Mouse (Mus musculus) CH12.LX (cell line): ENCODE measurements around the gene Dqx1.

Experiments
- CTCF ChIP-seq, 2 experiments: IDR thresholded peaks in 1 of 2; conservative IDR thresholded peaks in 1 of 2; 2 replicates each; pipeline ENCODE4 v1.5.1; 2011 to 2012; ENCODE audit warnings: low read depth in 2 of 2, low read length in 2 of 2, improper control_type of control experiment in 1 of 2, inconsistent platforms in 1 of 2, mild to moderate bottlenecking in 1 of 2, moderate library complexity in 1 of 2
- ETS1 ChIP-seq: conservative IDR thresholded peaks from 2 replicates; pipeline ENCODE4 v1.6.1; 2012; ENCODE audit warnings: low read depth, mild to moderate bottlenecking, inconsistent platforms, low read length, improper control_type of control experiment, moderate library complexity
- KAT2A ChIP-seq: IDR thresholded peaks from 2 replicates; pipeline ENCODE4 v1.6.1; 2012; ENCODE audit warnings: low read length, improper control_type of control experiment, inconsistent platforms; ENCODE audit not compliant: insufficient replicate concordance
- NRF1 ChIP-seq: IDR thresholded peaks from 2 replicates; pipeline ENCODE4 v1.6.1; 2014; ENCODE audit warnings: low read depth, mild to moderate bottlenecking, inconsistent platforms, low read length, improper control_type of control experiment, moderate library complexity
- POLR2A ChIP-seq: IDR thresholded peaks from 2 replicates; pipeline ENCODE4 v1.6.1; 2011; ENCODE audit warnings: low read depth, mild to moderate bottlenecking, improper control_type of control experiment, low read length
- USF1 ChIP-seq: IDR thresholded peaks from 2 replicates; pipeline ENCODE4 v1.6.1; 2014; ENCODE audit warnings: low read depth, mild to moderate bottlenecking, inconsistent platforms, low read length, improper control_type of control experiment

- TF ChIP-seq CTCF (conservative IDR thresholded peaks at IDR 0.05 in 1 of 2, IDR thresholded peaks at IDR 0.05 in 1 of 2; ENCODE audit: low read depth in 2 of 2, low read length in 2 of 2) (no peak), USF1 (no peak), NRF1 (no peak), ETS1 (no peak), POLR2A (peak; percentile 73; the same call in 1 of the 2 replicates), KAT2A (no peak)
These were observed 24.1 kb upstream of the Dqx1 start, which contains the start of the genes Dok1 and Loxl3 for GRCm38 (mm10) chr6:83033249-83034185.
